Mouse (Mus musculus): ENCODE data around the gene Ndufb10.

DNA sequence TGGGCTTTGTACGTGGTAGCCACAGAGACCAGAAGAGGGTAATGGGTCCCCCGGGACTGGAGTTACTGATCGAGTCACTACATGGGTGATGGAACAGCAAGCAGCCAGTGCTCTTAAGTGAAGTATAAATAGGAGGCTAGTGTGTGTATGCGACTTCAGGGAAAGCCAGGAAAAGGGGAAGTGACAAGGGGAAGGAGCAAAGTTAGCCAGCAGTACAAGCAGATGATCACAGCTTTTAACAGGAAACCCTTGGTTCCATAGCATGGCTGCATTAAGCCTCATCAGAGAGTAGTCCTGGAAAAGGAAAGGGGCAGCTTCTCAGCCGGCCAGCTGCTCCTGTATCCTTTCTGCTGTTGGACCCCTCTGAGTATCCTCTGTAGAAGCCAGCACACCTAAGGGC, 31.9 kb downstream of the Ndufb10 start:
- TF ChIP-seq CTCF (IDR thresholded peaks at IDR 0.05; ENCODE audit: control insufficient read depth, insufficient read depth, insufficient read length) (no peak), MAX (IDR thresholded peaks at IDR 0.05) (no peak), USF1 (IDR thresholded peaks at IDR 0.05; ENCODE audit: low read depth) (no peak), MYOG (IDR thresholded peaks at IDR 0.05; ENCODE audit: control insufficient read depth, extremely low read depth, insufficient read length) (no peak), CEBPB (IDR thresholded peaks at IDR 0.05; ENCODE audit: low read depth) (no peak), FOSL1 (IDR thresholded peaks at IDR 0.05; ENCODE audit: insufficient read depth, low read length, poor library complexity, severe bottlenecking) (no peak), MYOD1 (IDR thresholded peaks at IDR 0.05; ENCODE audit: control insufficient read depth, insufficient read length, low read depth) (no peak)
